Mouse (Mus musculus): ENCODE results near the gene Gtf2ird2.

Gene Gtf2ird2

DNA sequence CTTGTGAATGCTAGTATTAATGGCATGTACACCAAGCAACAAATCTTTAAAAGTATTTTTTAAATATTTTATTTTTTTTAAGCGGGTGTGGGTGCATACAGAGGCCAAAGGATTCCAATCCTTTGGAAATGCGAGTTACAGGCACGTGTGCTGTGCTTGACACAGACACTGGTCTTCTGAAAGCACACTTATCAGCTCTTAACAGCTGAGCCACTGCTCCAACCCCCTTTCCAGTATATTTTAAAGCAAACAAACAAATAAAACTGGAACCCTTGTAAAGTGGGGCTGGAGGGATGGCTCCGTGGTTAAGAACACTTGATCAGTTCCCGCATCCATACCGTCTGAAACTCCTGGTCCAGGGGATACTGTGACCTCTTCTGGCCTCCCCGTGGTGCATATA, 657 bp upstream of the Gtf2ird2 start:
- no peak for DNase-seq (ENCODE audit: low spot score)

- DNase-seq (ENCODE audit: low spot score), result no peak
These were observed 2.2 kb downstream of the Gtf2ird2 start for GRCm38 (mm10) chr5:134186059-134186458.

DNA sequence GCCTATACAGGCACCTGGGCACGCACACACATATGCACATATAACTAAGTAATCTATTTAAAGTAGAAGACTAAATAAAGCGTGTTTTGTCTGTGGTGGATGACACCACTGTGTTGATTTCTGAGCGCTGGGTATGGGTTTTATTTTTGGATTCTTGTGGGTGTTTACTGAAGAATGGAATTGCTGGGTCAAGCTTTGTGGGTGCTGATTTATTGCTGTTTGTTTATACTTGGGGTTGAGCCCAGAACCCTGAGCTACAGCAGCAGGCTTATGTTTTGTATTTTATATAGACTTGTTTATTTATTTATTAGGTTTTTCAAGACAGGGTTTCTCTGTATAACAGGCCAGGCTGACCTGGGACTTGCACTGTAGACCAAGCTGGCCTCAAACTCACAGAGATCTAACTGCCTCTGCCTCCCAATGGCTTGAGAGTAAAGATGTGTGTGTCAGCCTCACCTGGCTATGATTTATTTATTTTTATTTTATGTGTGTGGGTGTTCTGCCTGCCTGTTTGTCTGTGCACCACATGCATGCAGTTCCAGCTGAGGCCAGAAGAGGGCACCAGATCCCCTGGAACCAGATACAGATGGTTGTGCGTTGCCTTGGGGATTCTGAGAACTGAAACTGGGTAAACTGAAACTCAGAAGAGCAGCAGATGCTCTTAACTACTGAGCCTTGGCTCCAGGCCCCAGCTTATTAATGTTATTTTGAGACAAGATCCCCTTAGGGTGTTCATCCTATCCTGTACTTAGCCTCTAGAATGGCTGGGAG, 3.3 kb downstream of the Gtf2ird2 start:
- peak; percentile 77 for DNase-seq (ENCODE audit: low spot score)

- no peak for DNase-seq (ENCODE audit: low spot score)
These were observed 4.8 kb downstream of the Gtf2ird2 start for GRCm38 (mm10) chr5:134188571-134188970.

DNA sequence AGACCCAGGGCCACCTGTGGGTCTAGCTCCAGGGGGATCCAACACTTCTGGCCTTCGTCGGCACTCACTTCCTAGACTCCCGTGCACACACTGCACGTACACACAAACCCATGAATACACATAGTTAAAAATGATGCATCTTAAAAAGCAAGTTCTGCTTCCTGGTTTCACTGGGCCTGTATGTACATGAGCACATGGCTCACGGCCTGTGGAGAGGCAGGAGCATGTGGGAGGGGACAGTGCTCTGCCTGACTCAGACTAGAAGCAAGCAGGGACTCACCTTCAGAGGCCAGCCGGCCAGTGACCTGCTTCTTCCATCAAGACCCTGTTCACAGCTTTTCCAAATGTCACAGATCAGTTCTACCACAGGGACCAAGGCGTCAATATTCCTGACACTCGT, 9.8 kb downstream of the Gtf2ird2 start:
- no peak for DNase-seq (ENCODE audit: low spot score)

DNA sequence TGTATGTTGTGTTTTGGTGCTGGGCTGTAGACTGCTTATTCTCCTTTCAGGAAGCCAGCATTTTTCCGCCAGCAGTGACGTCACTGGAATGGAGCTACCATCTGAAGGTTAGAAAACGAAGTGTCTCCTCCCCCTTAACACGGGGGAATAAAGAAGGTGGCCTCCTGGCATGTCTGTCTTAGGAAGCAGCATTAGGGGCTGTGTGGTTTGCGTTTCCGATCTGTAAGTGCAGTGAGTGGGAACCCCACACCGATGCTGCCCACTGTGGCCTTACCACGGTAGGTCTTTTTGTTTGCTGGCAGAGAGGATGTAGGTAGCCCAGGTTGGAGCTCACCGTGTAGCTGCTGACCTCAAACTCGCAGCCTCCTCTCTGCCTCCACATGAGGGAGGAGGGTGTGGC, 22.9 kb downstream of the Gtf2ird2 start:
- no peak for DNase-seq (ENCODE audit: low spot score)

GRCm38 (mm10) chr5:134209931-134210554, 26.2 kb downstream of the Gtf2ird2 start:
- DNase-seq (ENCODE audit: low spot score), result no peak

- DNase-seq (ENCODE audit: low spot score), result peak; percentile 72
These were observed 30.4 kb downstream of the Gtf2ird2 start for GRCm38 (mm10) chr5:134214021-134214806.

GRCm38 (mm10) chr5:134217900-134218299, 34.1 kb downstream of the Gtf2ird2 start:
- DNase-seq (ENCODE audit: low spot score), result no peak

- DNase-seq (ENCODE audit: low spot score), result no peak
These were observed 37.5 kb downstream of the Gtf2ird2 start for GRCm38 (mm10) chr5:134221278-134221677.

DNA sequence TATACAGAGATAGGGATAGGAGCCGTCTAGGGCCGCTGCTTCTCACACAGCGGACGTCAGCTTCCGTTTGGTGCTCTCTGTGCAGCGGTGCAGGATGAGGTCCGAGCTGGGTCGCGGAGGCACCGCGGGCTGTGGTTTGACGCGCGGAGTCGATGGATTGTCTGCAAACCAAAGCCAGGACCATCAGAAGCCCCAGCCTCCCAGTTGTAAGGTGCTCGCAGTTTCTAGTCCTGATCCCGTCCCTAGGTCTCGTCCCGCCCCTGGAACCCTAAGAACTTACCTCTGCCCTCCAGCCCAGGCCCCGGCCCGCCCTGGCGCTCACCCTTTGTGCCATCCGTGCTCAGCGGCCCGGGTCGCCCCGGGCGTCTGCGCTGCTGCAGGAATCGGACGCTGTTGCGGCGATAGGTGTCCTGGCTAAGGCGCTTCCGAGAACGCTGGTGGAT, 37.9 kb downstream of the Gtf2ird2 start:
- DNase-seq (ENCODE audit: low spot score), result no peak

- DNase-seq (ENCODE audit: low spot score), result no peak
These were observed 41.5 kb downstream of the Gtf2ird2 start for GRCm38 (mm10) chr5:134225110-134225901.

DNA sequence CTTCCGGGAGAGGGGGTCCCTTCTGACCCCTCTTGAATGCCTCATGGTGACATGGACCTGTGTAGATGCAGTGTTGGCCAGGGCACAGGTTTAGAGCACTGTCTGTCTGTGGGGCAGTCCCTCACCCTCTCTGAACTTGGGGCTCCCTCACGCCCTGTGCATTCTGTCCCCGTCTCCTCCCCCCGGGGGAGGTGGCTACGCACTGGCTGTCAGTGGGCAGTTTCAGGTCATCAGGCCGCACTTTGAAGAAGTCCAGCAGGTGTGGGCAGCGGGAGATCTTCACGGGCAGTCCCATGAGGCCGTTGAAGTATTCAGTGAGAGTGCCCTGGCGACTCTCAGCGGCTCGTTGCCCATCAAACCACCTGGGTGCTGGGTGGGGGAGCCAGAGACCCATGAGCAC, 43.1 kb downstream of the Gtf2ird2 start:
- no peak for DNase-seq (ENCODE audit: low spot score)

- DNase-seq (ENCODE audit: low spot score), result no peak
These were observed 43.9 kb downstream of the Gtf2ird2 start for GRCm38 (mm10) chr5:134227574-134228248.

GRCm38 (mm10) chr5:134228249-134228638, 44.4 kb downstream of the Gtf2ird2 start:
- no peak for DNase-seq (ENCODE audit: low spot score)

DNA sequence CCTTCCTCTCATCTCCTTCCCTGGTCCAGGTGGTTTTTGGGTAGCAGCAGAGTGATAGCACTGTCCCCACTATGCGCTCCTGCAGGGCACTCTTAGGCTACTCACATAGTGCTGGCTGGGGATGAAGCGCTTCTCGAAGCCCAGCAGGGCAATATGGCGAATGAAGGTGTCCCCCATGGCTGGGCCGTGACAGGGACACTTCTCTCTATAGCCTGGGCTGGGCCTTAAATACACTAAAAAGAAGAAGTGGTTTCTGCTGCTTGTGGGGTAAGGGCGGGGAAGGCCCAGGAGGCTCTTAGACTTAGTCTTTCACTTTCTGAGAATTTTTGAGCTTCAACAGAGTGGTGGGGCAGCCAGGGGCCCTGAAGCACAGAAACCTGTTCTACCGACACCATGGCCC, 45.6 kb downstream of the Gtf2ird2 start, which contains the start of gene Ncf1:
Gene Ncf1 (minus strand): TSS at position 235 of the 400 bp plus-strand sequence.
- no peak for DNase-seq (ENCODE audit: low spot score)

- no peak for DNase-seq (ENCODE audit: low spot score)
These were observed 47.6 kb downstream of the Gtf2ird2 start for GRCm38 (mm10) chr5:134231376-134231775.

- no peak for DNase-seq (ENCODE audit: low spot score)
These were observed 48.3 kb downstream of the Gtf2ird2 start for GRCm38 (mm10) chr5:134232111-134232510.

GRCm38 (mm10) chr5:134232568-134232967, 48.7 kb downstream of the Gtf2ird2 start:
- no peak for DNase-seq (ENCODE audit: low spot score)

DNA sequence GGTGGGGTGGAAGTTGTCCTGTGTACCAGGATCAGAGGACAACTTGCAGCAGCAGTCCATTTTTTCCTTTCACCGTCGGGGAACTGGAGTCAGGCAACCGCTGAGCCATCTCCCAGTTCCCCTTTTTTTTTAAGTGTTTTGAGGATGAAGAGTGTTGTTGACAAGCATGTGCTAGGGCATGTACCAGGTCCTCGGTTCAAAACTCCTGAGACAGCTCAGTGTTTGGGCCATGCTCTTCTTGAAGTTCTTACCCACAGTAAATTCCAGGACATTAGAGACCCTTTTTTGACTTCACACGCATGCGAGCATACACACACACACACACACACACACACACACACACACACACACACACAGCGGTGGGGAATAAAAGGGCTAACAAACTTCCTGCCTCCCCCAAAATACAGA, 49.4 kb downstream of the Gtf2ird2 start:
- no peak for DNase-seq (ENCODE audit: low spot score)

- no peak for DNase-seq (ENCODE audit: low spot score)
These were observed 50.4 kb downstream of the Gtf2ird2 start for GRCm38 (mm10) chr5:134234205-134234604.

Data from testis, postnatal 10 days (tissue).